Mouse (Mus musculus) ovary, postnatal 14 days (tissue): ENCODE data around the gene Eya2.

Experiments used
- DNase-seq: peaks from one replicate; pipeline ENCODE4 v3.0.0; 2022; ENCODE audit warnings: low spot score

The Eya2 gene

DNA sequence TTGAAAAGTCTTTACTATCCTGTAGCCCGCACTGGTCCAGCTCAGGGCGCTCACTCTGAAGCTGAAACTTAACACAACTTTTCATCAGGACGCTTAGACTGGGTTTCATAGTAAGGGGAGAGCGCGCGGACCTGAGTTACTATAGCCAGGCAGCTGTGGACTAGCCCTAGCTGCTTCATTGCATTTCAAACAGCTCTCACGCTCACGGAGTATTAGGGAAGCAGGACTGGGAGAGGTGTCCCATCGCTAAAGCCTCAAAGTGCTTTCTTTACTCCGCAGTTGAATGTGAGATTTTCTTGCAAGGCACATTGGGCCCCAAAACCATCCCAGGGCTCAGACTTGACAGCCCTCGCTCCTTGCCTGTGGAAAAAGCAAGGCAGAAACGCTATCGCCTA lies 841 bp downstream of the Eya2 start:
- DNase-seq = no peak

DNA sequence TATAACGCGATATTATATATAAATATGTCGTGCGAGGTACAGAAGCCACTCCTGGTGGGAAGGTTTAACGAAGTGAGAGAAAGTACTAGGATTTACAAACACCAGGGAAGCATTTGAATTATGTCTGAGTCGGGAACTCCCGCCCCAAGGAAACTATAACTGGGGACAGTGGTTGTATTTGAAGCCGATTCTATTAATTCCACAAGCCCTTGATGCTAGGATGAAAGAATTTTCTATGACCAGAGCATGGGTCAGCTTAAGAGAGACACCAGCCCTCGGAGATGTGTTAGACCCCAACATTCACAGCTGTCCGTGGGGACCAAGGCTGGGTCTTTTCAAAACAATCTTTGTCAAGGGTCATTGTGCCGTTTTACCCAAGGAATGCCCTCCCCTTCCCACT lies 1.3 kb downstream of the Eya2 start:
- DNase-seq = no peak

DNA sequence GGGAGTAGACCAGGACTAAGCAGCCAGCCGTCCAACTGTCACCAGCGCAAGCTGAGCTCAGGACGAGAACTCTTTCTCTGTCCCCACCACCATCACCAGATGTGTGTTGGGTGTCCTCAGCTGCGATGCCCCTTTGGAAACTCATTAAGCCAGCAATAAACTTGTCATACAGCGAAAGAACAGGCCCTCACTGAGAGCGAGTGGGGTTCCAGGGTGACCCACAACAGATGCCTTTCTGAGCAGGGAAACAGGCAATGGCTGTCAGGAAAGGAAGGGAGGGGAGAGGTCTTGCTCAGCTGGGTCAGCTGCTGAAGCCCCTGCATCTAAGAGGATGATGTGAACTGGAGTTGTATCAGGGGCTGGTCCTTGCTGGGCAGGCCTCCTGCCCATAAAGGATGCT lies 2.7 kb downstream of the Eya2 start:
- DNase-seq = no peak

DNA sequence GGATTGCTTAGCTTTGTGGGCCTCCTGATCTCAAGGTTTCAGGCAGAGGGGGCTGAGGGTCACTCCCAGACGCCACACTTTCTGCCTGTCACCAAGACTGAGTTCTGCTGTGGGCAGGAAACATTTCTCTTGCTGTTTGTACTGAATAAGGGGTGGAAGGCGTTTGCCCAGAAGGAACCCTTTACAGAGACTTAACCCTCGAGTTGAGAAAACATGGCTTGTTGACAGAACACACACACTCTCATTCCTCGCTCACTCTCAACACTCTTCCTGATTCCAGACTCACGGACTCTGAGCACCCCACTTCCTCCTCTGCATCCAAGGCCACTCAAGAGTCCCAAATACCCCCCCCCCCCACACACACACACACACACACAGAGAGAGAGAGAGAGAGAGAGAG lies 3.3 kb downstream of the Eya2 start:
- DNase-seq = no peak

DNA sequence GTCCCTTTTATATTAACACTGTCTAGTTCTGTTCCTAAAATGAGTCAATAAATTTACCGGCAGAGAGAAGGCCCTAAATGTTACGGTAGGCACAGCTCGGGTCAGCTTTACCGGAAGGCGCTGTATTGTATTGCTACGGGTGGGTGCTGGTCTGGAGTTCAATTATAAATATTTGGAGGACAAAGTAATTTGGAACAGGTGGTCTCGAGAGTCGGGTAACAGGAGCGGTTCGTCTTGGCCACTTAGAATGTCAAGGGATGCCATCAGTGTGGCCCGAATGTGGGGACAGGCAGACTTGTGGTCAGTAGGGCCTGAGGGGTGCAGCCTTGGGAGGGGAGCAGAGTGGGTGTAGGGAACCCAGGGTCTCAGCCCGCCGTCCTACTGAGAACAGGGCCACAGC lies 4.7 kb downstream of the Eya2 start:
- no peak for DNase-seq

DNA sequence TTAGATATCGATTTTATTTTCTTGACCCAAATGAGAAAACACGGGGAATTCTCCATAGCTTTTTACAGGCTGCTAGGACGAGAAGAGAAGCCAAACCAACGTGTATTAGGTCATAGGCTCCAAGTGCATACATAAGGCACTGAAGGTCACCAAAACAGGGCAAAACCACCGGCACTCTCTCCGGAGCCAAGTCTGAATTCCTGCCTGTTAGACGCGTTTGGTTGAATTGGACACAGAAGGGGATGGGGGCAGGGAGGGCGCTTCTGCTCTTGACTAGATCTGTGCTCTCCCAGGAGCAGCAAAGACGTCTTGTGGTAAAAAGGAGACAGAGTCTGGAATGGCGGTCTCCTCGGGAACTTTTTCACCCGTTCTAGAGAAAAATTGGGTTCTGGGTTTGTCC lies 6.1 kb downstream of the Eya2 start:
- no peak for DNase-seq

DNA sequence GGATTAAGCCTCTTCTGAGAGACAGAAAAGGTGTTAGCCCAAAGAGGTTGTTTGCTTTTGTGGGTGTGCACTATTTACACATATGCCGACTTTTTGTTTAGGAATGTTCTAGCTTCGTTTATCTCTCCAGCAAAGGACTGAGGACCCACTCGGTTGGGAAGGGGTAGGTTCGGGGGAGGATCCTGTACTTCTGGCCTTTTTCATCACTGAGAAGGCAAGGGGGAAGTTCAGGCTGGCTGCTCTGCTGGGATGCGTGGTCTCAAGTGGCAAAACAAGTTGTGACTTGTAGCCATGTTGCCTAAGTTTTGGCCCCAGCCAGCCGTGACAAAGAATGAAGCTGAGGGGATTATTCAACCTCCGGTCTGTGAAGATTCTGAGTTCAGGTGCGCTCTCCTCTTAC lies 6.8 kb downstream of the Eya2 start:
- DNase-seq = no peak

DNA sequence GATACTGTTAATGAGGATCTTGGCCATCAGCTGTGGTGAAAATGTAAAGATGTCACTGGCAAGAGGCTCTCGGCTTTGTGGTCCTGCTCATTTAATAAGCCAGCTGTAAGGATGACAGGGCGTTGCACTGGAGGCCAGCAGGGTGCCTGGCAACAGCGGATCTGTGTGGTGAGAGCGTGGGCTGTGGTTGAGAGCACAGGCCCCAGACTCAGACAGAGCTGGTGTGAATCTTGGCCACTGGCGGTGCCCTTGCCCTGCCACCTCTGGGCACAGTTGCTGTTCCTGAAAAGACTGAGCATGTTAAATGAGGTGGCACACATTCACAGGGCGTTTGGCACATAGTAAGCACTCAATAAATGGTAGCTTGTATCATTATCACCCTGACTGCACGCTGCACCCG lies 8.9 kb downstream of the Eya2 start:
- DNase-seq = no peak

DNA sequence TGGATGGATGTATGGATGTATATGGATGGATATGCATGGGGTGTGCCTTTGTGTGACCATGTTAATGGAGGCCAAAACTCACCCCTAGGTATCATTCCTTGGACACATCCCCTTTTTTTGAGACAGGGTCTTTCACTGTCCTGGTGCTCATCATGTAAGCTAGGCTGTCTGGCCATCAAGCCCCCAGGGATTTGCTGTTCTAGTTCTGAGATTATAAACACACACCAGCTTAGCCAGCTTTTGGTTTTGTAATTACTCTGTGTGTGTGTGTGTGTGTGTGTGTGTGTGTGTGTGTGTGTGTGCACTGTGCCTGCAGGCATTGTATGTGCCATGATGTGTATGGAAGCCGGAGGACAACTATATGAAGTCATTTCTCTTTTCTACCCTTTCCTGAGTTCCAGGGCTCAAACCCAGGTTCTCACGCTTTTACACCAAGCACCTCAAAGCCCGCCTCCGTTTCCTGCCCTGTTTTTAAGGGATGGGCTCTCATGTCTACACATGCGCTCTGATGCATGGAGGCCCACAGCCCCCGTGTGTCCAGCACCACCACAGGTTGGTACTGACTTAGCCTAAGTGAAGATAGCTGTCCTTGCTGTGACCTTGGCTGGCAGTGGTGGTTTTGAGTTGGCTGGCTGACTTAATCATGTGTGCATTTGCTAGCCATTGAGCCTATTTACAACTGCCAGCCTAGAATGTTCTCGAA lies 16.9 kb downstream of the Eya2 start:
- no peak for DNase-seq

DNA sequence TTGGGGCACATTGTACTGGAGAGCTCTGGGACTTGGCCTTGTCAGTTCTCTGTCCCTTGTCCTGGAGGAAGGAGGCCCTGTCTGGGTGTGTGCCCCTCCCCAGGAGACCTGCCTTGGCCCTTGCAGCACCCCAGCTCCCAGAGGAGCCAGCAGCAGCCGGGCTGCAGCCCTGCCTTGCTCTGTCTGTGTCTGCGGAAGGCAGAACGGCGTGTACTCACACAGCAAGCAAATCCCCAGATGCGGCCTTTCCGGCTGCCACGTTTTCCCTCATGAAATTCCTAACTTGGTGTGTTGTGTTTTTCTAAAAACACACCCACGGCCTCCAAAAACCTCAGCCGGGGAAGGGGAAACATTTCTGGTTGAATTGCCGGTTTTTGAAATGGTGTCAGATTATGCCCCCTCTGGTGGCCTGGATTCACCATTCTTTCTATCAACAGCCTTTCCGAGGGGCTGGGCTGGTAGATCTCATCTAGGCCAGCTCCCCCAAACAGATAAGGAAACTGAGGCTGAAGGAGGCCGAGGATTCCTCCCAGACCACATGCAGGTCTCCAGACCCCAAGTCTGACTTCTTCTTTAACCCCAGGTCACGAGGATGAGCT lies 19.0 kb downstream of the Eya2 start:
- DNase-seq = no peak

DNA sequence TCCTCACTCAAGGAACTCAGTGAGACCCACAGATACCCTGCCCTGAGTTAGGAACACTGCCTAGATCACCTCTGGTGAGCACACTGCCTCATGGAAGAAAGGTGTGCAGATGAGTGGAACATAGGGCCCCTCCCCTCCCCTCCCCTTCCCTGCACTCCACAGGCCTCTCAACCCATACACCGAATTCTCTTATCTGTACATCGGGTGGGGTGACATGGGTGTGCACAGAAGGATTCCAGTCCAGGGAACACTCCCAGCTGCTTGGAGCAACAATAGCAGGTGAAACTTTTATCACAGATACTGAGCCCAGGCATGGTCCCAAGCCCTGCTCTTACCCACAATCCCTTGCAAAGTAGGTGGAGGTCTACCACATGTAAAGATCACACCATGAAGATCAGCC lies 26.7 kb downstream of the Eya2 start:
- DNase-seq = no peak

DNA sequence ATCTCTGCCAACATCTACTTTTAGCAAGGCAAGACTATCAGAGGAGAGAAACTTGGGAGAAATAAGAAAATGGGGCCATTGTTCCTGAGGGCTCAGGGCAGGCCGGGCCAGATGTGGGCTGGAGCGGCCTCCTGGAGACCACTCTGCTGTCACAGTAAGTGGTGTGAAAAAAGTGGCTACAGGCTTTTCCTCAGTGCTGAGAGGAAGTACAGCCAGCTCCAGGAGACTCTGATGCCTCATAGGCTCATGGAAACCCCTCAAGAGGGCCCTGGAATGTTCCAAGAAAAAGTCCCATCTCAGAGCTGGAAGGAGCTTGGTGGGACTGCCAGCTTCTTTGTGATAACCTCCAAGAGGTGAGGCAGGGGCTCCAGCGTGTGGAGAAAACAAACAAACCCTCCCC lies 27.8 kb downstream of the Eya2 start:
- no peak for DNase-seq

DNA sequence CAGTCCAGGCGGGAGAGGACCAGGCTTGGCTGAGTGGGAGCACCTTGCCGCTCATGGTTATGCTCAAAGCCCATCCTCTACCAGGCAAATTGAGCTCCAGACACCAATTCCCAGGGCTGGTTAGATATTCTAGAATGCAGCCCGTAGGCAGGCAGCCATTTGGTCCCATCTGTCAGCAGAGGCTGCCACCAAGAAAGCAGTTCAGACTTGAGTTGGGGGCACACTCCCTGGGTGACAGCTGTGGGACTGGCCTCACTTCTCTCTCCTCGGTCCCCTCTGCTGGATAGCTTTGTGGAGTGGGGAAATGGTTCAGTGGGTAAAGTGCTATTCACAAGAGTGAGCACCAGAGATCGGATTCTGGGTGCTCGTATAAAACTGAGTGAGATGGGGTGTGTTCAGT lies 32.0 kb downstream of the Eya2 start:
- no peak for DNase-seq

DNA sequence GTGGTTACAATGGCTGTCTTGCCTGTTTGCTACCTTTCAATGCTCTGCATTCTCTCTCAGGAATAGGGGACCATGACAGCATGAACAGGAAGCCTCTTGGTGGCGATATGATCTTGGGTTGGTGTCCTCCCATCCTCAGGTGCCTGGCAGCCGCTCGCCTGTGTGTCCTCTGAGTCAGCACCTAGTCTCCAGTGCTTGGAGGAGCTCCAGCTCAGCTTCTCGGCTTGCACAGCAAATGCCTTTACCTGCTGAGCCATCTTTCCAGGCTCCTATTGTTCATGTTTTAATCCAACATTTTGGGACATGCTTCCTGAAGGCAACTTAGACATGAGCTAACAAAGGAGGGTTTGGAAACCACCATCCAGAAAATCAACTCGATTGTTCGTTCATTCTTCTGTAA lies 33.1 kb downstream of the Eya2 start:
- DNase-seq = no peak

DNA sequence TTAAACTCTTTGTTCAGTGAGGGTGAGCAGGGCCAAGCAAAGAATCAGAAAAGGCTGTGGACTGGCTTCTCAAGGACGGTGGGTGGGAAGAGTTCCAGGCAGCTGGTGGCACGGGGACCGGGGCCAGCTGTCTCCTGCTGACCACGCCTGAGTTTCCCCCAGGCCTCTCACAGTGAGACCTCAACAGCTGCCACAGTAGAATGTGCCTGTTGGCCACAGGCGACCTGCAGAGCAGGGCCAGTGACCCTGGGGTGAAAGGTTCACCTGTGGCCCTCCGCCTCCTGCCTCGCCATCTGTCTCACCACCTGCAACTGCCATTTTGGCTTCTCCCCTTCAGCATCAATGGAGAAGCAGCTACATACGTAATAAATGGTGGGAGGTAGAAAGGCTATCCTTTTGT lies 35.1 kb downstream of the Eya2 start:
- no peak for DNase-seq

DNA sequence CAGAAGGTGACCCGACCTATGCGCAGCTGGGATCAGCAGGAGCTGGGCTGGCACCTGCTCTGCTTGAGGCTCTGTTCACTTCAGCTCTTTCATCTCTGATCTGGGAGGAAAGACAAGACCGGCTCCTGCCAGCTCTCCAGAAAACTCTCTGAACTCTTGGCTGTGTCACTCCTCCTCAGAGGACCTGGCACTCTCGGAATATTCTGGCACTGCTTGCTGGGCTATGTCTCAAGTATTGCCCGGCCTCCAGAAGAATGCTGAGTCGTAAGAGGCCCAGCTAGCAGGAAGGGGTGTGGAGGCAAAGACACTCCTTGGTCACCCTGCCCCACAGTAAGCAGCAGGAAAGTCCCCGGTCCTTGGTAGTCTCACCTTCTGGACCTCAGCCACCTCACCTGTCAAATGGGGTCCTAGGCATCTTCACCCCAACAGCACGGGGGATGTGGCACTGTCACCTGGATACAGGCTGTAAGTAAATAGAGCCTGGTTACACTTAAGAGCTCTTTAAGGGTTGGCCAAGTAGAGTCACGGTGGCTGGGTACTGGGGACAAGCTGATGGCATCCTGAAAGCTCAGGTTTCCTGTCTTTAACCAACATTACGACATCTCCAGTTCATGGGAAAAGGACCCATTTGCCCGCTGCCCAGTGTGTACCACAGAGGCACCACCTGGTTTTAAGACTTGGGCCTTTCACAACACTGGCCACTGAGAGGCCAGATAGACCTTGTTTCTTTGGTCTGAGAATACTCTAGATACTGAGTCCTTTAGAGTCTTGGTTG lies 38.4 kb downstream of the Eya2 start:
- no peak for DNase-seq

DNA sequence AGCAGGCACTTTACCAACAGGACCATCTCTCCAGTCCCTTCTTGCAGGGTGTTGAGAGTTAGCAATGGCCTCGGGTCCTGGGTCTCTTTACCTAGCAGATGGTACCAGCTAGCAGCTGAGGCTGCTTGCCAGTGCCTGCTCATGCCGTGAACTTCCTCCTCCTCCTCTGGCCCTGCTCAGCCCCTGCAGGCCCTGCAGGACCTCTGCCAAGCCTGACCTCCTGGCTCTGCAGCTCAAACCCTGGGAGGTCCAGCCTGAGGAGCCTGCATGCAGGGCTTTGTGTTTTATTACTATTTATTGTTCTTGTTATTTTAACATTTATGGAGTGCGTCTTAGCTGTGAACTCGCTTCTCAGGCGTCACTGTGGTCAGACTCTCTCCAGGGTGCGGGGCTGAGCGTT lies 39.6 kb downstream of the Eya2 start:
- no peak for DNase-seq

DNA sequence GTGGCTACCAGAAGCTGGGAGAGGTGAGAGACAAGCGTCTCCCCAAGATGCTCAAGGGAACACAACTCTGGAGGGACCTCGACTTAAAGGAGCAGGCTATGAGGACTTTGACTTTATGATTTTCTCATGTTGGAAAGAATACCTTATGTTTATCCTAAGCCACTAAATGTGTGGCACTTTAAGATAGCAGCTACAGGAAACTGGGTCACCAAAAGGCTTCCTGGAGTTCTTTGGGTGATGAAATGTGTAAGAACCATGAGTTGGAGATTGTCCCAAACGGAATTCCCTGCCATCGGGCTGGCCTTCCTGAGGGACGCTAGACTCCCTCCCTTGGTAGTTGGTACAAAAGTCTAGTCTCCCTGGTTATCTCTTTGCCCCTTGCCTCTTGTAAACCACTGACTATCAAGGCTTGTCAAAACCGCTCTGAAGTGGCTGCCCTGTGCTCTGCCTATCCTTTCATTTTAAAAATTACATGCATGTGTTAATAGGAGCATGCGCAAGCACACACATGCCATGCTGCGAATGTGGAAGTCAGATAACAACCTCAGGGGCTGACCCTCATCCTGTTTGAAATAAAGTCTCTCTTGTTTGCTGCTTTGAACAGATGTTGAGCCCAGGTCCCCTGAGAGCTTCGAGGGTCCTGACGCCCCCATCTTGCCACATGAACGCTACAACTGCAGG lies 44.4 kb downstream of the Eya2 start:
- no peak for DNase-seq

DNA sequence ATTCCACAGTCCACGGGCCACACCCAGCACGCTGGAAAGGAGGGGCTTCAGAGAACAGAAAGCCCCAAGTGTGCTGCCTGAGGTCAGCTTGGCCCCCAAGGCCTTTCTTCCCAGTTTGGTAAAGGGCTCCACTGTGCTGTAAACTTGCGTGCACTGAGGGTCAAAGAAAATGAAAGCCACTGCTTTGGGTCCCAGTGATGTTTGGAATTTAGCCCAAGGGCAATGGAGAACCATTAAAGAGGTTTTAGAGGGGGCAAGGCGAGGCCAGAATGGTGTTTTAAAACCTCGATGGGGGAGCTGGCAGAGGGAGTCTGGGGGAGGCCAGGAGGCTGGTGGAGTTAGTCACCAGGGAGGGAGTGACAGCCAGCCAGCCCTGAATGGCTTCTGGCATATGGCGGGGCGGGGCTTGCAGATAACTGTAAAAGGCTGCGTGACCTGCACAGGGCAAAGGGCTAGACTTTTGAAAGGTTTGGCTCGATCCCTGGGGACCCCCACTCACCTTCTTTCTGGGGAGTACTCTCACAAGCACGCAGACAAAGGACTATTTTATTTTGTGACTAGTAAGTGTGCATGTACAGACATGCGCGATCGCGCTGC lies 47.2 kb downstream of the Eya2 start:
- no peak for DNase-seq

DNA sequence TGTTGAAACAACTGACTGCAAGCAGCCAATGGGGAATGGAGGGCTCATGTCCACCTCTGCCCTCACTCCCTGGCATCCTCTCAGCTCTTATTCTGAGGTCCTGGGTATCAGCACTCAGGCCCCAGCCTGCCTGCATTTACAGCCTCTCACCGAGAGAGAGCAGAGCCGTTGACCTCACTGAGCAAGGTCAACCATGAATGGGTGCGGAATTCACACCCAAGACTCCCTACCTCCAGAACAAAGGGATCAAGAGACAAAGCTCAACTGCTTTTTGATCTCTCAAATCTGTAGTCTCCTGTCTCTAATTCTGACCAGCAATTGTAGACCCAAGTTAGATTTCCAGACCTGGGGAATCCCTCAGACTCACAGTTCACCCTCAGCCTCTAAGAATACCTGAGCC lies 48.8 kb downstream of the Eya2 start:
- DNase-seq = no peak

DNA sequence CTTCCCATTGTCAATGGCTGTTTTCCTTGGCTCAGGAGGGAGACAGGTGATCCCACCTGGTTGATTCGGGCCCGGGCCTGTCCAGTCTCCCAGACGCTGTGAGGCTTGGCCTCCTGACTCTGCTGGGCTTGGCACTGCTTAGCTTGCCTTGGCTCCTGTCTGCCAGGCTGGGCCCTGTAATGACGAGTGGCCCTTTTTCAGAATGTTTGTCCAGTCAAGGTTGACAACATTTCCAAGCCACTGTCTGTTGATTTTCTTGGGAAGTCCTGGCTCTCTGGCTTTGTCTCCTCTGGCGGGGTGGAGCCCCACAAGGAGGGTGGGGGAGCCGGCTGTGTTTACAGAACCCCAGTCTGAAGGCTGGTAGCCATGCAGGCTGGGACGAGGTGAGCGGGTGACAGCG lies 49.2 kb downstream of the Eya2 start:
- no peak for DNase-seq

DNA sequence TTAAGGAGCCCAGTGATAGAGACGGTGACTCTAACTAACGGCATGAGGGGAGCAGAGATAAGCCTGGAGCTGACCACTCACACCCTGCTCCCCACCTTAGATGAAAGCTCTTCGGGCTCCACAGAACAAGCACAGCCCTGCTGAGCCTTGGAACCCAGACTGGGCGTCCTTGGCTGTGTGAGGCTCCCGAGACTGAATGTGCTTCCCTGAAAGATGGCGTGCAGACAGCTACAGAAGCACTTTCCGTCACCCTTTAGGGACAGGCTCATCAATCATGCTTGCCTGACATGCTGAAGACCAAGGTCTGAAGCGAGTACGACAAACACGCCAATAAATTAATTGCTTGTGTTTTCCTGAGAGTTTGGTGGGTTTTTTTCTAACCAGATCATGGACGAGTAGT lies 56.2 kb downstream of the Eya2 start:
- no peak for DNase-seq

DNA sequence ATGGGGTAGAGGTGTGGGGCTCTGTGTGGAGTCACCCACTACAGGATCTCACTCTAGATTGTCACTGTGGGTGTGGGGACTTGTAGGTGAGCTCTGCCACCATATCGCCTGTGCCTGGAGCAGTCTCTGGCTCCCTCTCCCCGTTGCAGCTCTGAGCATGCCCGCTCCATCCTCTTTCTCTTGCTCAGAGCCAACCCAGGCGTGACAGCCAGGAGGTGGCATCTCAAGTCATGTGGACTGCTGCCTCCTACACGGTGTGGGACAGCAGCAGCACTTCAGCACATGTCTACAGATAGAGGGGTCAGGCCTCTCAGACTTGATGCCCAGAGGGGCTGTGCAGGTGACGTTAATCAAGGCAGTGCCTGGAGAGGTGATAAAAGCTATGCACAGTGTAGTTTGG lies 57.4 kb downstream of the Eya2 start:
- DNase-seq = no peak
